Mouse (Mus musculus) naive thymus-derived CD4-positive, alpha-beta T cell, adult 5 months (primary cell): Measurements from ENCODE around the gene Tmem168. TPM values are rescaled to one million over a fixed set of nuclear protein-coding genes. Genes with fewer than 3 reads are reported as not detected.

Experiments
- polyA plus RNA-seq: library from polyadenylated mRNA; unstranded; fragments of 100-300 nt; shearing (Covaris generic); gene quantifications from one replicate; pipeline ENCODE4 v1.2.1, GENCODE M21; 2017

Gene Tmem168
- polyA plus RNA-seq, result 70.9 TPM

DNA sequence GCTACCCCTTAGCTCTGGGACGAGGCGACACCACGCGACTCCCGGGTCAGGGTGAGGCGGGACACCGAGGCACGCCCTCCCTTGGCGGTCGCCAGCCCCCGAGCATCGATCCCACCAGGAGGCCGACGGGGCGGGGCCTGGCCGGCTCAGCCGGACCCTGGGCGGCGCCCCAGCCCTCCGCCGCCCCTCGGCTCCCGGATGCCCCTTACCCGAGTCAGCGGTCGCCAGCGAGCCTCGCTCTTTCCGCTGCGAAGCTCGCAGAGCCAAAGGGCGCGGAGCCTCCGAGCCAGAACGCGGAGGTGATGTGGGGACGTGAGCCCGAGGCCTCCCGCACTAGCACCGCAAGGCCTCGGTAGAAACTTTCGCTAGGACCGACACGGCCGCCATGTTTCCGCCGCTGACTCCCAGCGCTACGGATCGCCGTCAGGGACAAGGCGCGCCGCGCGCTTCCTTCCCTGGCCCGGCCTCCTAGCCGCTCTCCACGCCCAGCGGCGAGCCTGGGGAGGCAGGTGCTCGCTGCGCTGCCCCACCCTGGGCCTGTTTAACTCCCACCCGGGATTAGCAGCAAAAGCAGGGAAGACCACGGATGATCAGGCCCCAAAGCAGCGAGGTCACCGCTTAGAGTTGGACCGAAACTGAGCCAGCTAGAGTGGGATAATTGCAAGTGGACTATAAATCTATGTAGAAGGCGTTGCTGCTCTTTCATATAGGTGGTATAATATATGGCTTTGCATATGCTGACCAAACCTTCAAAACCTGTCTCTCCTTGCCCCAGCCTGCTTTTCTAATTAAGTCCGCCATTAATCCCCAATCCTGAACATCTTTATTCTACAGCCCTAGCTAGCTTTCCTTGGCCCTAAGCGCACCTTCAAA lies at the start of gene Tmem168:
Gene Tmem168, minus strand, starts transcription at position 480 of the 873 bp plus-strand sequence.

Other genes starting within 250 kb of the Tmem168 start
- 31.8 TPM for gene Bmt2, start 69.9 kb upstream of the Tmem168 start, polyA plus RNA-seq
- not detected for gene Gpr85, start 231.8 kb upstream of the Tmem168 start, polyA plus RNA-seq